Mouse (Mus musculus) embryo, embryonic 11 days (tissue): Measurements from ENCODE around the gene Fryl.
A peak's percentile ranks its signal among the peaks of the same experiment; 100 is the strongest.

Source experiments
- DNase-seq: peaks from one replicate; pipeline ENCODE4 v3.0.0-alpha.2; 2015

Gene Fryl

DNA sequence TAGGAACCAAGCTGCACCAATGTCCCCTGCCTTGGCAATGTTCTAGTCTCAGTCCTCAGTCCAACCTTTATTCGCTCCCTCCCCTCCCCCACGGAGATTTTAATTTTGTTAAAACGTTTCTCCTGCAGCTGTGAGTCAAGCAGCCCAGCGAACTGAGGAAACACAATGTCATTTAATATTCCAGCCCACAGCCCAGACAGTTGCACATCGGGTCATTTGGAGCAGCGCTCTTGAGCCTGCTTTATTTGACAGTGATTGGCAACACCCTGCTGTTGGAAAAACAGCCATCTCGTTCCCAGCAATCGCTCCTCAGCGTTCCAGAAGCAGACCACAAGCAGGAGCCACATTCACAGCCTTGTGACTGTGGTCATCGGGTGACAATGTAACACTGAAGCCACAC lies 261.0 kb downstream of the Fryl start:
- peak; percentile 53 for DNase-seq

DNA sequence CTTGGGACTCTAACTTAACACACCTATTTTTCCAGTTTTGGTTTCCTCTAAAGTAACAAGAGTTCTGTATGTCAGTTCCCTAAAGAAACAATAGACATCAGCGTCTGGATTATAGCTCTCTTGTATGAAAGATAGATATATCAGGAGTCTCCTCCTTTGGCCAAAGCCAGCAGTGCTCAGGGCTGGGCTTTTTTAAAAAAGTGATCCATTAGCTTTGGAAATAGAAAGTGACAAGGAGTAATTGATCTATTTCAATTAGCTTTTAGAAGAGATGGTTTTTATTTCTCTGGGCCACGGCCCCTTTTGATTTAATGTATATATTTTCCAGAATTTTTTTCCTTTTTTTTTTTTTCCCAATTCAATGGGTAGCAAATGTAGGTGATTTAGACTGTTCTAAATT lies 261.5 kb downstream of the Fryl start:
- DNase-seq: no peak

DNA sequence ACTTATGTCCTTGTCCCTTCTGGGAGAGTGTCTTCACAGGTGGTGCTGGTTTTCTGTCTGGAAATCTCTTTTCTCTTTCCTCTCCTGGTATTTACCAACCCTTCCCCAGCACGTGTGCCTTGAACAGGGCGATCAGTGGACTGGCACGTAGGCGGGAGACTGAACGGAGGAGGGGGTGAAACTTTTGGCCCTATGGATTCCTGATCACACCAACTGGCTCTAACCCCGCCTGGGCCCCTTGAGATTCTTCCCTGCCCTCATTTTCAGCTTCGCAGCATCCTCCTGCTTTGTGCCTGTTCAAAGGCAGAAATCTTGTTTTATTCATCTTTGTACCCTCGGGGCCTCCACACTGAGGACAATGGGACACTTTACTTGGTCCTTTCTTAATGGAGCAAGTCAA lies 262.0 kb downstream of the Fryl start:
- no peak for DNase-seq

DNA sequence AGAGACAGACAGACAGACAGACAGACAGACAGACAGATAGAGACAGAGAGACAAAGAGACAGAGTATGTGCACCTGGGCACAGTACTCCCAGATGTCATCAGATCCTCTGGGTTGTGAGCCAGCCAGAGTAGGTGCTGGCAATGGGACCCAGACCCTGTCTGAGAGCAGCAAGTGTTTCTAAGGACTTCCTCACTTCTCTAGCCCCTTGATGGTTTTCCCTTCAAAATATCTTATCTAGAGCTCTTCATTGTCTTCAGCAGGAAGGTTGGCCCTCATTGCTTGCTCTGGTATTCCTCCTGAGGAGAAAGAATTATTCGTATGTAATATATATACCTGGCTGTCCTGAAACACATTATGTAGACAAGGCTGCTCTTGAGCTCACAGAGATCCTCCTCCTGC lies 263.9 kb downstream of the Fryl start:
- DNase-seq: no peak

DNA sequence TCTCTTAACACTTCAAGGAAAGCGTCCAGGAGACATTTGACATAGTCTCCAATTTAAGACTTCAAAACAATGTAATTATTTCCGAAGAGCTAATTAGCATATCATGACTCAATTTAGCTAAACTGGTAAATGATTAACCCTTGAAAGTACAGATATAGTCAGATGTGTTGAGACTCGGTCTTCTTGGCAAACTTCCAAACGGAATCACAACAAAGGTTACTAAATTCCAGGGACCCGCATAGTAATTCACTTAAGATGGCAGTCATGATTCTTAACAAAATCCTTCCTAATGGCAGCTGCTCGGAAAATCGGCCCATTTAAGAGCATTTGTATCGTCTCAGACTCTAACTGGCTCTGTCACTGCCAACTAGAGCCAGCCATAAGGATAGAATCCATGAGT lies 266.7 kb downstream of the Fryl start:
- DNase-seq: no peak

DNA sequence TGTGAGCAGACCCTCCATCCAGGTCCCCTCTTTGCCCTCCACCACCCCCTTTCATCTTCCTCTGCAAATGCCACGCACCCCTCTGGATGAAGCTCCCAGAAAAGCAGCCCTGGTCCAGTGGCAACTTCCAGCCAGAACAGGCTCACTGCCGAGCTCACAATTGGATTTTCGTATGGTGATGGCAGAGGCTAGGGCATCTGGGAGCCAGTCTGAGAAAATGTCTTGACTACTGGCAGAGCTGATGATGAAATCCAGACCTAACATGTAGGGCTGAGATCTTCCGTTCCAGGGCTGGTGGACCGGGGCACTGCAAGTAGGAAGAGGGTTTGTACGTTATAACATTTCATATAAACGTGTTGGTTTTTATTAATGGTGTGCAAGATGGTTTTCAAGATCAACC lies 268.6 kb downstream of the Fryl start:
- no peak for DNase-seq

DNA sequence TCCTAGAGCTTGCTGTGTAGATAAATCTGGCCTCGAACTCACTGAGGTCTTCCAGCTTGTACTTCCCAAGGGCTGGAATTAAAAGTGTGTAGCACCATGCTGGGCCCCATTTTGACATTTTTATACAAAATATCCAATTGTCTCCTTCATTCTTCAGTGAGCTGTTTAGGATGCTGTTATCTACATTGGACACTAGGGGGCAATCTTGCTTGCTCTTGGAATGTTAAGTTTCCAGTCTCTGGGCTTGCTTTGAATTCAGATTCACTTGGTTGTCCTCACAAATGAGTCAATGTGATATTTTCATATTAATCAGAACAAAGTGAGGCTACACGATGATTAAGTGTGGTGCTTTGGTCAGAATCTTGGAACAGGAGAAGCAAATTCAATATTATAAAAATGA lies 272.3 kb downstream of the Fryl start:
- peak; percentile 81 for DNase-seq

DNA sequence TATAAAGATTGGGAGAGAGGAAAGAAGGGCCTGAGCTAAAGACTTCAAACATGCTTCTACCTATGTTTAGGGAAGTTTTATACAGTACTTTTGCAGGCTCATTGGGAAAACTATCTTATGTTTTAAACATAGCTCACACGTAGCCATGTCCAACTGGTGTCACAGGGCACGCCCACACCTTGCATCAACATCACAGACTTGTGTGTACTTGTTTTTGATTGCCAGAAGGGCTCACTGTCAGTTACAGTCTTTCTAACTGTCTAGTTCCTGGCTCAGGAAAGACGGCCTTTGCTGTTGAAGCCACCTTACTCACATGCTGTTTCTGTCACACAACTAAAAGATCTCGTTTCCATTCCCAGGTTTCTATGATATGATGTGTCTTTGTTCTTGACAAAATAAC lies 279.9 kb downstream of the Fryl start:
- DNase-seq: no peak

DNA sequence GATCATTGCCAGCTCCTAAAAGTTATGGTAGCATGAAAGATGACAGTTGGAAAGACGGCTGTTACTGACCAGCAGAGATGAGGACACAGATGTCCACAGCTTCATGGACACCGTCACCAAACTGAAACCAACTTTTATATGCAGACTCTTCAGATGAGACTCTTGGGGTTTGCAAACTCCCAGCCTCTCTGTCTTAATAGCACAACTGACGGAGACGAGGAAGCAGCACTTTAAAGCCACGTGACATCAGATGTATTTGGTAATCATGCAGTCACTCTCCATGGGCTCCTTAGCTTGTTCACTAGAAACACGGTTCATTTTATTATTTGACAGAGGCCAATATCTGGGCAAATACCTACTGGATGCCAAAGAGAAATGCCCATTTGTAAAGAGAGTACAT lies 280.4 kb downstream of the Fryl start:
- no peak for DNase-seq

DNA sequence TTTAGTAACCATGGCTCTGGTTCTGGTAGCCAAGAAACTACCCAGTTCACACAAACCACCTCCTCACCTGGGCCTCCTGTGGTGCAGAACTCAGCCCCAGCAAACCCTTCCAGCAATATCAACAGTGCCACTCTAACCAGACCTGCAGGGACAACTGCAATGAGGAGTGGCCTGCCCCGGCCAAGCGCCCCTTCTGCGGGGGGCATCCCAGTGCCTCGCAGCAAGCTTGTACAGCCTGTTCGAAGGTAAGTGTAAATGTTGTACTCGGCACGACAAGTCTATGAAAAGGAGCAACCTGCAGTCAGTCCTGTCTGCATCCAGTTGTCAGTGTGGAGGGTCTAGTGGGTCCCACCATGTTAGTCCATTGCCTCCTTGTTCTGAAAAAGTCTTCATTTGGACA lies 281.8 kb downstream of the Fryl start, which contains the start of gene Gm10135:
TSS of gene Gm10135 (minus strand) at position 101 of the 400 bp plus-strand sequence.
- no peak for DNase-seq

DNA sequence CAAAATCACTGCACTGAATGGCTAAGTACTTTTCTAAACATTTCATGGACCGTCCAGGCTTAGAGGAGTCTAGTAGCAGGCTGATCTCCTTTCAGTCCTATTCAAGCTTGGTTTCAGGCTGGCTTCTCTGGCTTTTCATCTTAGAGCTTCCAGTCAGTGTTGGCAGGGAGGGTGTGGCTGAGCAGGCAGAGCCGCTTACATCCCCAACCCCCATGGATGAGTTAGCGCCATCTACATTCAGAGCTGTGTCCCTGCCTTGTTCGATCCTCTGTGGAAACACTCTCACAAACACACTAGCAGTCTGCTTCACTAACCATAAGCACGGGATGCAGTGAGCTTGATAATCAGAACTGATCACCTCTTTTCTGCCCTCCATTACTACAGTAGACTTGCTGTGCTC lies 283.5 kb downstream of the Fryl start:
- DNase-seq: peak; percentile 33

DNA sequence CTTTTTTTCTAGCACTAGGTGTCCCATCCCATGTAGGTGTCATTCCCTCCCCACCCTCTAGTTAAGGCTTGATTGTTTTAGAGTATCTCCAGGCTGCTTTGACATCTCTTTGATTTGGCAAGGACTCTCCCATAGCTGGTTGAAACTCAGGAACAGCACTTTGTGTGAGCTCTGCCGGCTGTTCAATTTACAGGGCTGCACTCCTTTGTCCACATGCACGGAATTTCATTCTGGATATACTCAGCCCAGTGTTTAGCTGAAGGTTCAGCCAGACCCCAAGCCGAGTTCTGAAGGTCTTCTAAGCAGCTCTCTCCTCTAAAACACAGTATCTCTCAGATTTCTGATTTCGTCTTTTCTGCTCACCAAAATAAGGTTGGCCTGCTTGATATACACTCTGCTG lies 284.0 kb downstream of the Fryl start:
- no peak for DNase-seq
